Mouse (Mus musculus) bone marrow macrophage, adult 2 months (primary cell): ENCODE data around the gene Ltbp1.

Experiments used
- CTCF ChIP-seq: IDR thresholded peaks from 2 replicates; pipeline ENCODE4 v1.5.1; 2012; ENCODE audit warnings: low read depth, mild to moderate bottlenecking, low read length, moderate library complexity
- POLR2A ChIP-seq: IDR thresholded peaks from 2 replicates; pipeline ENCODE4 v1.6.1; 2012; ENCODE audit warnings: mild to moderate bottlenecking, low read depth, low read length, borderline replicate concordance

- TF ChIP-seq POLR2A (no peak), CTCF (no peak)
These were observed 14.8 kb upstream of the Ltbp1 start for GRCm38 (mm10) chr17:74990561-74990960.
